ENCODE assay signal across 23 mouse cellular contexts in the genomic region with DNA sequence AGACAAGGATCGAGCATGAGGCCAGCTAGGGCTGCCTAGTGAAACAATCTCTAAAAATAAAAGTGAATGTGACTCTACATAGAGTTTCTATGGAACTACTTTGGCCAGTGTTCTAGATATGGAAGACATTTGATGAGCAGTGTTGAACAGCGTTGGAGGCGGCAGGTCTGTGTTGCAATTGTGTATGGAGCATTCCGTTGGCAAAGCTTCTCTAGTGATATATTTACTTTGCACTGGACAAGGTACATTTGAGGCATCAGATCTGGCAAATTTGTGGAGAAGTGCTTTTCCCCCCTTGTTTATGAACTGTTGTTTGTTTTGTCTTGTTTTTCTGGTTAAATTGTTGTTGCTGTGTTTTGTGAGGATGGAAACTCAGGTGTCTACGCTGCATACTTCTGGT. TPM values are rescaled to one million over a fixed set of nuclear protein-coding genes. Genes with fewer than 3 reads are reported as not detected.
A peak's percentile ranks its signal among the peaks of the same experiment; 100 is the strongest.
DNase-seq lines count a peak whose midpoint lies in the region; ATAC-seq and TF ChIP-seq lines count a peak whose summit lies in the region.
"Had no signal": no experiment of that assay in that cellular context is flagged by ENCODE, and none has a peak within 500 bp of the region (broad histone marks: within the 10 kb centered on the region; RNA-seq: fewer than 3 reads in every experiment).

No protein-coding gene starts in this region.

- H3K9ac ChIP-seq in liver, adult 2 months (ENCODE audit: low read depth, low read length) = peak overlapping the region; percentile 89
- H3K9ac ChIP-seq in liver, embryonic 11.5 days (ENCODE audit: low read depth, low read length) = no peak overlapping the region
- H3K9ac ChIP-seq in liver, embryonic 15.5 days = no peak overlapping the region
- H3K9ac ChIP-seq: embryonic facial prominence, embryonic 12.5 days; embryonic facial prominence, embryonic 15.5 days; forebrain, embryonic 12.5 days; forebrain, embryonic 15.5 days; hindbrain, embryonic 12.5 days; hindbrain, embryonic 15.5 days had no signal

- DNase-seq in gastrocnemius, adult 2 months = no peak
- DNase-seq in gastrocnemius, adult 18-20 months (ENCODE audit: low spot score) = no peak
- DNase-seq in liver, adult 2 months (ENCODE audit: extremely low read depth, low read depth, low spot score) = peak; percentile 95
- no peak for DNase-seq in liver, embryonic 11.5 days (ENCODE audit: low spot score)
- no peak for DNase-seq in adrenal gland, adult 18-20 months (ENCODE audit: low spot score in 2 of 2)
- DNase-seq: adrenal gland, postnatal 10 days; adrenal gland, postnatal 36 days; cerebellum, adult 18-20 months; cerebellum, adult 9-11 months; cerebellum, postnatal 25 days; gastrocnemius, postnatal 14 days; heart, adult 11 months had no signal

- no peak overlapping the region for H3K4me2 ChIP-seq in liver, embryonic 11.5 days
- H3K4me2 ChIP-seq in liver, embryonic 15.5 days = peak overlapping the region; percentile 41
- H3K4me2 ChIP-seq: embryonic facial prominence, embryonic 12.5 days; embryonic facial prominence, embryonic 15.5 days; forebrain, embryonic 12.5 days; forebrain, embryonic 15.5 days; heart, embryonic 11.5 days; hindbrain, embryonic 12.5 days; hindbrain, embryonic 15.5 days had no signal

- peaks cover 15% of the 10 kb centered on the region; the same call in 1 of the 2 replicates for H3K79me2 ChIP-seq in liver, adult 2 months (ENCODE audit: control insufficient read depth, insufficient read depth, low read length)

- peak overlapping the region; percentile 75 for H3K27ac ChIP-seq in gastrocnemius, adult 2 months
- peak overlapping the region; percentile 96 for H3K27ac ChIP-seq in liver, adult 2 months (replicated peaks; ENCODE audit: insufficient read depth, low read depth, low read length)
- H3K27ac ChIP-seq in liver, embryonic 11.5 days (ENCODE audit: low read depth, low read length) = no peak overlapping the region
- H3K27ac ChIP-seq in liver, embryonic 15.5 days (replicated peaks) = peak overlapping the region; percentile 75
- H3K27ac ChIP-seq: embryonic facial prominence, embryonic 12.5 days; embryonic facial prominence, embryonic 15.5 days; forebrain, embryonic 12.5 days; forebrain, embryonic 15.5 days; hindbrain, embryonic 12.5 days; hindbrain, embryonic 15.5 days had no signal

- WGBS in liver, adult 2 months = 29% methylated on average over 5 of the region's 5 CpGs
- WGBS in liver, embryonic 11.5 days = 85% methylated on average over 5 of the region's 5 CpGs
- 80% methylated on average over 5 of the region's 5 CpGs for WGBS in liver, embryonic 15.5 days (ENCODE audit: insufficient replicate concordance)

- intact Hi-C loops in gastrocnemius, adult 2 months (cut with DNase I) = no loop called here

- H3K9me3 ChIP-seq in liver, embryonic 11.5 days (ENCODE audit: control insufficient read depth, low read length) = no peaks in the 10 kb centered on the region
- no peaks in the 10 kb centered on the region for H3K9me3 ChIP-seq in liver, embryonic 15.5 days (replicated peaks)
- H3K9me3 ChIP-seq: embryonic facial prominence, embryonic 12.5 days; embryonic facial prominence, embryonic 15.5 days; forebrain, embryonic 12.5 days; forebrain, embryonic 15.5 days; hindbrain, embryonic 12.5 days; hindbrain, embryonic 15.5 days had no signal

- H3K27me3 ChIP-seq in liver, adult 2 months (ENCODE audit: control insufficient read depth, insufficient read depth, low read length) = no peaks in the 10 kb centered on the region
- no peaks in the 10 kb centered on the region for H3K27me3 ChIP-seq in liver, embryonic 11.5 days (replicated peaks; ENCODE audit: control insufficient read depth, insufficient read depth, low read length)
- H3K27me3 ChIP-seq in liver, embryonic 15.5 days = no peaks in the 10 kb centered on the region
- H3K27me3 ChIP-seq: embryonic facial prominence, embryonic 12.5 days; embryonic facial prominence, embryonic 15.5 days; forebrain, embryonic 12.5 days; forebrain, embryonic 15.5 days; hindbrain, embryonic 12.5 days; hindbrain, embryonic 15.5 days had no signal

- H3K36me3 ChIP-seq in liver, adult 2 months (ENCODE audit: control insufficient read depth, insufficient read depth, low read length) = peaks cover 45% of the 10 kb centered on the region
- H3K36me3 ChIP-seq in liver, embryonic 11.5 days (ENCODE audit: control insufficient read depth, insufficient read depth, low read length) = peaks cover 28% of the 10 kb centered on the region
- H3K36me3 ChIP-seq in liver, embryonic 15.5 days (replicated peaks) = peaks cover 77% of the 10 kb centered on the region

- TF ChIP-seq CTCF in gastrocnemius, adult 2 months (IDR thresholded peaks at IDR 0.05) = no peak
- TF ChIP-seq CTCF in liver, adult 2 months (IDR thresholded peaks at IDR 0.05; ENCODE audit: low read depth, low read length) = no peak

- no peak overlapping the region for H3K4me3 ChIP-seq in gastrocnemius, adult 2 months
- H3K4me3 ChIP-seq in liver, adult 2 months (ENCODE audit: insufficient read depth, low read depth, low read length) = peak overlapping the region; percentile 55
- no peak overlapping the region for H3K4me3 ChIP-seq in liver, embryonic 11.5 days (ENCODE audit: low read depth, low read length)
- H3K4me3 ChIP-seq in liver, embryonic 15.5 days (replicated peaks) = 0 out of 2 replicates have a peak overlapping the region, but pooled peaks have one; percentile 4
- H3K4me3 ChIP-seq: embryonic facial prominence, embryonic 12.5 days; embryonic facial prominence, embryonic 15.5 days; erythroblast, embryonic 14.5 days; forebrain, embryonic 12.5 days; forebrain, embryonic 15.5 days; hindbrain, embryonic 12.5 days; hindbrain, embryonic 15.5 days had no signal

- peaks cover 43% of the 10 kb centered on the region for H3K4me1 ChIP-seq in liver, adult 2 months (ENCODE audit: control insufficient read depth, insufficient read depth, low read length)
- H3K4me1 ChIP-seq in liver, embryonic 11.5 days (replicated peaks; ENCODE audit: control insufficient read depth, insufficient read depth, low read length) = peaks cover 11% of the 10 kb centered on the region
- H3K4me1 ChIP-seq in liver, embryonic 15.5 days (replicated peaks) = peaks cover 14% of the 10 kb centered on the region
- H3K4me1 ChIP-seq: forebrain, embryonic 12.5 days; forebrain, embryonic 15.5 days; hindbrain, embryonic 12.5 days; hindbrain, embryonic 15.5 days had no signal

- TF ChIP-seq POLR2A in liver, adult 2 months (IDR thresholded peaks at IDR 0.05; ENCODE audit: extremely low read depth, insufficient read depth, low read length) = no peak

- ATAC-seq in liver, embryonic 11.5 days (replicated peaks; ENCODE audit: low FRiP score) = no peak
- ATAC-seq in liver, embryonic 15.5 days (ENCODE audit: insufficient read depth) = no peak
- no peak for ATAC-seq in erythroblast, adult 5-6 weeks (replicated peaks; ENCODE audit: low FRiP score, poor library complexity, severe bottlenecking)
- ATAC-seq: activated CD4-positive, CD25-positive, alpha-beta regulatory T cell, adult 4 months; forebrain, embryonic 15.5 days had no signal

RNA-seq across cellular contexts. Expression of a gene that starts 28.4 kb away (rescaled TPM):
- 1 to 10 TPM; 6.5 to 7.7 TPM for total RNA-seq in gastrocnemius, adult 2 months (2021)
- total RNA-seq in gastrocnemius, adult 18-20 months (2021) = 1 to 10 TPM; 5.6 to 5.8 TPM
- total RNA-seq in liver, adult 2 months (2014; rRNA removed) = 117 and 132 TPM in 2 replicates
- 75.7 and 87.8 TPM in 2 replicates for polyA plus RNA-seq in liver, adult 2 months (2012; rRNA removed)
- polyA plus RNA-seq in liver, embryonic 11.5 days (2014; fragmentation: Nextera tagmentation; extraction: Ambion mirVana) = 114 and 120 TPM in 2 replicates
- 65.8 and 69.2 TPM in 2 replicates for polyA plus RNA-seq in liver, embryonic 15.5 days (2015; fragmentation: Nextera tagmentation; extraction: Ambion mirVana)
- total RNA-seq in adrenal gland, adult 18-20 months (2021) = 10 to 100 TPM; 18.5 to 28.8 TPM
- 22.9 and 35.7 TPM in 2 replicates for total RNA-seq in erythroblast, adult 5-6 weeks (2015; ENCODE audit: low replicate concordance)
- 47.8 and 63.0 TPM in 2 replicates for total RNA-seq in erythroblast, adult 5-6 weeks (2017; ENCODE audit: low replicate concordance)

Comparison
In these comparisons a context has a peak if more than half of its experiments do, and no peak if none do; other contexts are left out.
1. H3K4me3 ChIP-seq: peak in liver, adult 2 months (single experiment) and liver, embryonic 15.5 days (single experiment); none in gastrocnemius, adult 2 months (single experiment) and liver, embryonic 11.5 days (single experiment).